Mouse (Mus musculus) small intestine, adult 2 months (tissue): ENCODE data around the gene Wbp1. TPM values are rescaled to one million over a fixed set of nuclear protein-coding genes. Genes with fewer than 3 reads are reported as not detected.

ENCODE experiments used
- H3K27ac ChIP-seq: fragments of 200-500 bp; 2 replicates; pipeline ENCODE4 v1.5.1; 2012; ENCODE audit warnings: low read depth, low read length, control low read depth, inconsistent platforms; ENCODE audit not compliant: insufficient read depth
- H3K27me3 ChIP-seq: fragments of 200-500 bp; 2 replicates; pipeline ENCODE4 v1.6.1; 2012; ENCODE audit warnings: mild to moderate bottlenecking, moderate library complexity, low read length, inconsistent platforms; ENCODE audit not compliant: control insufficient read depth, insufficient read depth
- H3K36me3 ChIP-seq: fragments of 200-500 bp; 2 replicates; pipeline ENCODE4 v1.6.1; 2012; ENCODE audit warnings: mild to moderate bottlenecking, low read length, control low read depth, inconsistent platforms; ENCODE audit not compliant: control insufficient read depth, insufficient read depth
- H3K4me1 ChIP-seq: fragments of 200-500 bp; 2 replicates; pipeline ENCODE4 v1.6.1; 2012; ENCODE audit warnings: low read length, inconsistent platforms, mixed read lengths; ENCODE audit not compliant: control insufficient read depth, insufficient read depth, insufficient read length
- H3K4me3 ChIP-seq: fragments of 200-500 bp; 2 replicates; pipeline ENCODE4 v1.5.1; 2012; ENCODE audit warnings: low read depth, mild to moderate bottlenecking, control low read depth, inconsistent platforms, low read length, moderate library complexity
- CTCF ChIP-seq: fragments of 200-500 bp; IDR thresholded peaks from 2 replicates; pipeline ENCODE4 v1.5.1; 2012; ENCODE audit warnings: low read depth, mild to moderate bottlenecking, control low read depth, inconsistent platforms, low read length, moderate library complexity, mixed read lengths; ENCODE audit not compliant: insufficient replicate concordance, insufficient read length; ENCODE audit errors: extremely low read depth
- POLR2A ChIP-seq: fragments of 200-500 bp; IDR thresholded peaks from 2 replicates; pipeline ENCODE4 v1.6.1; 2012; ENCODE audit warnings: low read depth, mild to moderate bottlenecking, control low read depth, inconsistent platforms, low read length, moderate library complexity
- WGBS: fragments of 180-500 bp; shearing (Covaris S2); methylation state at CpG from one replicate; pipeline ENCODE4 v1.1.7; 2018; 5-methylcytosine and 5-hydroxymethylcytosine counted together
- polyA plus RNA-seq: library from polyadenylated mRNA; depleted of rRNA; stranded (reverse); fragments of >200 nt; gene quantifications from 2 replicates; pipeline ENCODE4 v1.2.3, GENCODE M21; 2012

Gene Wbp1
- polyA plus RNA-seq, 1 experiment, result 183 TPM

- Histone ChIP-seq H3K27ac (peak overlapping the region; percentile 97), H3K4me1 (peaks cover 21% of the 10 kb centered on the region), H3K4me3 (no peak overlapping the region), H3K27me3 (no peaks in the 10 kb centered on the region), H3K36me3 (no peaks in the 10 kb centered on the region)
- WGBS, result 42% methylated on average over 9 of the region's 9 CpGs
- TF ChIP-seq POLR2A, result no peak
- no peak for TF ChIP-seq CTCF
Measured at GRCm38 (mm10) chr6:83132176-83132919, 11.0 kb upstream of the Wbp1 start.

- H3K27me3 ChIP-seq, result no peaks in the 10 kb centered on the region
- WGBS, result 12% methylated on average over 6 of the region's 6 CpGs
- no peaks in the 10 kb centered on the region for H3K36me3 ChIP-seq
- H3K4me1 ChIP-seq, result peaks cover 21% of the 10 kb centered on the region
- peak overlapping the region; percentile 97 for H3K27ac ChIP-seq
- no peak overlapping the region for H3K4me3 ChIP-seq
- TF ChIP-seq CTCF (no peak), POLR2A (no peak)
Measured at GRCm38 (mm10) chr6:83131469-83132034, 10.2 kb upstream of the Wbp1 start.

DNA sequence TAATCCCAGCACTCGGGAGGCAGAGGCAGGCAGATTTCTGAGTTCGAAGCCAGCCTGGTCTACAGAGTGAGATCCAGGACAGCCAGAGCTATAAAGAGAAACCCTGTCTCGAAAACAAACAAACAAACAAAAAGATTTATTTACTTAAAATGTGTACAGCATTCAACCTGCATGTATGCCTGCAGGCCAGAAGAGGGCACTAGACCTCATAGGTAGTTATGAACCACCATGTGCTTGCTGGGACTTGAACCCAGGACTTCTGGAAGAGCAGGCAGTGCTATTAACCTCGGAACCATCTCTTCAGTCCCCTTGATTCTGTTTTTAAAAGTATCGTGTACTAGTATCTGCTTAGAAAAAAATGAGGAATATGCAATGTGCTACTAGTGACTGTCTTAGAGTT, 6.1 kb upstream of the Wbp1 start:
- no peaks in the 10 kb centered on the region for H3K36me3 ChIP-seq
- peaks cover 12% of the 10 kb centered on the region; the same call in 1 of the 2 replicates for H3K4me1 ChIP-seq
- H3K4me3 ChIP-seq, result no peak overlapping the region
- no peak for TF ChIP-seq CTCF
- no peak for TF ChIP-seq POLR2A
- H3K27ac ChIP-seq, result no peak overlapping the region
- WGBS, result 93% methylated on average over 5 of the region's 5 CpGs
- no peaks in the 10 kb centered on the region for H3K27me3 ChIP-seq

DNA sequence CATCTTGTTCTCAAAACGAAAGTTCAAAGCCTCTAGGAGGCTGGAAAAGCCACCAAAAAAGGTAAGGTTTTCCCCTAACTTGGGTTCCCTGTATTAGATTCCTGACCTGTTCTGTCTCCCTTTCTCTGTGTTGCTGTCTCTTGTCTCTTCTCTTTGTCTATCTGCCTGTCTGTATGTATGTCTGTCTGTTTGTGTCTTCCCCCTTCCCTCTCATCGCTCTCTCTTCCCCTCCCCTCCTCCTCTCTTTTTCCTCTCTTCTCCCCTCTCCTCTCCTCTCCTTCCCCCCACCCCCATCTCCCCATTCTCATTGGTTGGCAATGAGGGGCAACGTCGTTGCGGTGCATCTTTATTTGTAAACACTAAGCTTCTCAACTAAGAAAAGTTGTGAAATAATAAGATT, 4.0 kb upstream of the Wbp1 start, which contains the start of gene Ino80b:
Ino80b (minus strand) TSS at position 101 of the 400 bp plus-strand sequence.
- WGBS, result 37% methylated on average over 5 of the region's 5 CpGs
- Histone ChIP-seq H3K27ac (peak within 1 kb of the TSS; percentile 17; the same call in 1 of the 2 replicates), H3K4me3 (peak within 1 kb of the TSS; percentile 74), H3K27me3 (no peaks in the 10 kb centered on the region), H3K36me3 (no peaks in the 10 kb centered on the region), H3K4me1 (peaks cover 9% of the 10 kb centered on the region)
- TF ChIP-seq POLR2A, result no peak
- TF ChIP-seq CTCF, result no peak

DNA sequence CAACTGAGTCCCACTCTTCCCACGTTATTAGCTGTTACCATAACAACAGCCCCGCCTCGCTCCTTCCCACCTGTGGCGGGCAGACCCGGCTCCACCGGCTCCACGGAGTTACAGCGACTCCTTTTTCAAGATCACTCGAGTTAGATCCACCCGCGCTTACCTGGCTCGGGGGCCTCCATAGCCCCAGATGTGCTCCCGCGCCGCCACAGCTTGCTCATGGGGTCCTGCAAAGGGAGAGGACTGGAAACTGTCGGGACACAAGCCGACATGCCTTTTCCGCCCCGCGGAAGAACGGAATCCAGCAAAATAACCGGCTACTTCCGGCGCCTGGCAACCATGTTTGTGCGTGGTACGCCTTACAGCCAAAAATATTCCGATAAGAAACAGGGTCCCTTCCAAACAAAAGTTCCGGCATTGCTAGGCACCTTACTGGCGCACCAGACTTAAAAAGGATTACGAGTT, 3.5 kb upstream of the Wbp1 start:
- TF ChIP-seq CTCF (no peak), POLR2A (peak; percentile 83)
- WGBS, result under 1% methylated on average over 30 of the region's 30 CpGs
- peaks cover 13% of the 10 kb centered on the region for H3K4me1 ChIP-seq
- H3K4me3 ChIP-seq, result peak overlapping the region; percentile 74
- peak overlapping the region; percentile 17; the same call in 1 of the 2 replicates for H3K27ac ChIP-seq
- H3K36me3 ChIP-seq, result no peaks in the 10 kb centered on the region
- H3K27me3 ChIP-seq, result no peaks in the 10 kb centered on the region

DNA sequence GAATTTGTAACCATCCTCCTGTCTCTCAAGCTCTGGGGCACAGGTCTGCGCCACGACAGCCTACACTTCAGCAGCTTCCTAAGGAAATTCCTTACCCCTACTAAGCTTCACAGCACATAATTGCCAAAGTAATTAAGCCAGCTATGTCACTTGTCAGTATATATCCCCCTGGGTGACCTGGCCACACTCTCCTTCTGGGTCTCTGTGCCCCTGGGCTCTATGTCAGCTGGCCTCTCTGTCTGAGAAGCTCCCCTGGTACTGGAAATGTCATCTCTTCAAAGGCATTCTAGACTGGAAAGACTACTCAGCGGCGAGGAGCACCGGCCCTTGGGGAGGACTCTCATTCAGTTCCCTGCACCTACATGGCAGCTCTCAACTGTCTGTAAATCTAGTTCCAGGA, 1.6 kb upstream of the Wbp1 start:
- Histone ChIP-seq H3K27ac (no peak overlapping the region), H3K4me1 (peaks cover 15% of the 10 kb centered on the region)
- 88% methylated on average over 5 of the region's 5 CpGs for whole genome bisulfite sequencing

DNA sequence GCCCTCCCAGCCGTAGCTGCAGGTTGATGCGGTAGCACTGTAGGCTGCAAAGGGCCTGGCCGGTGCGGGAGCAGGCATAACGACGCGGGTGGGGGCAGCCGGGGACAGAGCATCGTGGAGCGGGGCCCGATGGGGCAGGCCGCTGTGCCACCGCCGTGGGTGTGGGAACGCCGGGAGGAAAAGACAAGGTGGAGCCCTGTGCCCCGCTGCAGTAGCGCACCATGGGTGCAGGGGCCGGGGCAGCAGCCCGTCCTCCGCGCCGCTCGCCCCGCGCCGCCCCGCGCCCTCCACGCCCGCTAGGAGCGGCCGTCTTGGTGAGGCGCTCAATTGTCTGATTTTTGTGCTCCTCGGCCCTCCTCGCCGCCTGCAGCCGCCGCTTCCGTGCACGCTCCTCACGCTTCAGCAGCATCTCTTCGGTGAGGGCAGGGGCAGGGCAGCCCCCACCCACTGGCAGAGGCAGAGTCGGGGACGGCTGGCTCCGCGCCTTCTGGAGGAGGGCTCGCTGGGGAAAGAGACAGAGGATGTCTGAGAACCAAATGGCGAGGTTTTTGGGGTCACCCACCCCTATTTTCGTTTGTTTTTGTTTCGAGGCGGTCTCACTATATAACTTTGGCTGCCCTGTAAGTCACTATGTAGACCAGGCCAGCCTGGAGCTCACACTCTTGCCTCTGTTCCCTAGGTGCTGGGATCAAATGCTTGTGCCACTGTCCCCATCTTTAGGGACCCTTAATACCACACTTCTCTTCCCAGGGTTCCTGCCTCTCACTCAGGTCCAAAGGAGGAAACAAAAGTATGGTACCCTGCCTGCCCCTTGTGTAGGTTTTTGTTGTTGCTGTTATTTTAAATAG, 728 bp upstream of the Wbp1 start:
- 2% methylated on average over 52 of the region's 52 CpGs for WGBS
- Histone ChIP-seq H3K4me1 (peaks cover 15% of the 10 kb centered on the region), H3K27me3 (no peaks in the 10 kb centered on the region), H3K27ac (peak overlapping the region; percentile 74), H3K4me3 (peak overlapping the region; percentile 76), H3K36me3 (peaks cover 6% of the 10 kb centered on the region)
- TF ChIP-seq CTCF, result no peak
- TF ChIP-seq POLR2A, result no peak

More for the DNA sequence above, 1.6 kb upstream of the Wbp1 start:
- peaks cover 2% of the 10 kb centered on the region for H3K36me3 ChIP-seq
- TF ChIP-seq CTCF (no peak), POLR2A (no peak)
- H3K4me3 ChIP-seq, result no peak overlapping the region
- no peaks in the 10 kb centered on the region for H3K27me3 ChIP-seq
